Mouse (Mus musculus): ENCODE data around the gene Shc3. TPM values are rescaled to one million over a fixed set of nuclear protein-coding genes. Genes with fewer than 3 reads are reported as not detected.

Shc3 gene
- total and polyA plus RNA-seq, 3 experiments: 0.15 to 0.40 TPM; not detected in 1

GRCm38 (mm10) chr13:51609231-51609630 is 40.0 kb upstream of the Shc3 start:
- TF ChIP-seq EP300 (IDR thresholded peaks at IDR 0.05; ENCODE audit: low read length) (no peak), SMC3 (IDR thresholded peaks at IDR 0.05; ENCODE audit: low read depth, low read length) (0 out of 2 replicates have a peak, but pooled peaks have one; percentile 6)
- Histone ChIP-seq H3K4me3 (replicated peaks in 1 of 3; ENCODE audit: low read depth in 2 of 3, low read length in 2 of 3, poor library complexity in 1 of 3) (no peak overlapping the region), H3K4me2 (ENCODE audit: insufficient read depth, low read depth, poor library complexity, severe bottlenecking) (no peak overlapping the region), H3K79me2 (replicated peaks; ENCODE audit: control insufficient read depth, extremely low read depth, insufficient read depth, poor library complexity, severe bottlenecking) (no peaks in the 10 kb centered on the region), H3K9ac (ENCODE audit: insufficient read depth, low read depth) (no peak overlapping the region), H3K27ac (ENCODE audit: insufficient read depth, low read depth) (no peak overlapping the region), H3K27me3 (replicated peaks) (no peaks in the 10 kb centered on the region), H3K4me1 (ENCODE audit: control insufficient read depth in 1 of 2, insufficient read depth in 2 of 2) (peaks cover 0 to 12% of the 10 kb centered on the region in 2 experiments; a peak in 1 of 4 replicates), H3K36me3 (replicated peaks in 1 of 2; ENCODE audit: control insufficient read depth in 1 of 2, insufficient read depth in 1 of 2, low read length in 1 of 2) (no peaks in the 10 kb centered on the region), H3K9me3 (replicated peaks; ENCODE audit: low read length) (no peaks in the 10 kb centered on the region)
- peak; percentile 4 for DNase-seq (ENCODE audit: extremely low read depth)
- dilution Hi-C loops (cut with MboI; ENCODE audit: extremely low pct_ligation_motif_present, extremely low pct_unique_long_range_greater_than_20kb, low sequenced_read_pairs): no loop called here
- in situ Hi-C loops (cut with MboI; ENCODE audit: low pct_ligation_motif_present, low pct_unique_long_range_greater_than_20kb, low sequenced_read_pairs): loop anchor here (25.0 kb wide), 2 partner anchors 147 to 422 kb away; no protein-coding TSS in a partner anchor

DNA sequence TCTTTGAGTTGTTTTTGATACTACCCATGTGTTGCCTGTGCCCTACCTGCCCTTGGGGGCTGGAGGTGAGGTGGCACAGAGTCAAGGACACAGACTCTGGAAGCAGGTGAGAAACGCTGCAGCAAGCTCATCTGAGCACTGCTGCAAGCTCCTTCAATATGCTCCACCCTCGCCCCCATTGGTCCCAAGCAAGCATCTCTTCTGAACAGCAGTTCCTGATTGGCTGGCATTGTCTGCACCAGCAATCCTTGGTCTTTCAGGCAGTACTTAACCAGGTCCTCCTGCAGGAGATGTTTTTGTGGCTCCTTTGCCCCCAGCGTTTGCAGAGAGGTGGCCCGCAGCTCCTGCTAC is 34.6 kb upstream of the Shc3 start:
- Histone ChIP-seq H3K79me2 (replicated peaks; ENCODE audit: control insufficient read depth, extremely low read depth, insufficient read depth, poor library complexity, severe bottlenecking) (no peaks in the 10 kb centered on the region), H3K4me3 (replicated peaks in 1 of 3; ENCODE audit: low read depth in 2 of 3, low read length in 2 of 3, poor library complexity in 1 of 3) (no peak overlapping the region), H3K27me3 (replicated peaks) (no peaks in the 10 kb centered on the region), H3K9me3 (replicated peaks; ENCODE audit: low read length) (no peaks in the 10 kb centered on the region), H3K4me1 (ENCODE audit: control insufficient read depth in 1 of 2, insufficient read depth in 2 of 2) (peaks cover 5 to 11% of the 10 kb centered on the region in 2 experiments; a peak in 3 of 4 replicates), H3K9ac (ENCODE audit: insufficient read depth, low read depth) (no peak overlapping the region), H3K27ac (ENCODE audit: insufficient read depth, low read depth) (no peak overlapping the region), H3K36me3 (replicated peaks in 1 of 2; ENCODE audit: control insufficient read depth in 1 of 2, insufficient read depth in 1 of 2, low read length in 1 of 2) (no peaks in the 10 kb centered on the region), H3K4me2 (ENCODE audit: insufficient read depth, low read depth, poor library complexity, severe bottlenecking) (no peak overlapping the region)
- in situ Hi-C loops (cut with MboI; ENCODE audit: low pct_ligation_motif_present, low pct_unique_long_range_greater_than_20kb, low sequenced_read_pairs) (loop anchor here (25.0 kb wide), 2 partner anchors 142 to 417 kb away; no protein-coding TSS in a partner anchor), dilution Hi-C loops (cut with MboI; ENCODE audit: extremely low pct_ligation_motif_present, extremely low pct_unique_long_range_greater_than_20kb, low sequenced_read_pairs) (no loop called here)
- TF ChIP-seq POLR2AphosphoS2 (IDR thresholded peaks at IDR 0.05; ENCODE audit: low read depth, low read length) (no peak), JUND (conservative IDR thresholded peaks at IDR 0.05; ENCODE audit: low read depth, low read length) (no peak), CTCF (conservative IDR thresholded peaks at IDR 0.05 in 1 of 2, IDR thresholded peaks at IDR 0.05 in 1 of 2; ENCODE audit: low read depth in 2 of 2, low read length in 2 of 2) (no peak), TCF12 (IDR thresholded peaks at IDR 0.05; ENCODE audit: low read depth, low read length) (no peak), RAD21 (IDR thresholded peaks at IDR 0.05; ENCODE audit: low read depth, low read length) (no peak), SMC3 (IDR thresholded peaks at IDR 0.05; ENCODE audit: low read depth, low read length) (no peak), CHD2 (IDR thresholded peaks at IDR 0.05; ENCODE audit: low read length) (no peak), USF1 (IDR thresholded peaks at IDR 0.05; ENCODE audit: low read depth, low read length) (no peak), UBTF (IDR thresholded peaks at IDR 0.05; ENCODE audit: low read depth, low read length) (no peak), MYC (IDR thresholded peaks at IDR 0.05; ENCODE audit: low read depth, low read length) (no peak), SIN3A (IDR thresholded peaks at IDR 0.05; ENCODE audit: low read length) (no peak), ZNF384 (IDR thresholded peaks at IDR 0.05; ENCODE audit: low read depth, low read length) (no peak), HCFC1 (IDR thresholded peaks at IDR 0.05; ENCODE audit: low read depth, low read length) (no peak), MXI1 (IDR thresholded peaks at IDR 0.05; ENCODE audit: low read depth, low read length) (no peak), JUN (IDR thresholded peaks at IDR 0.05; ENCODE audit: insufficient read depth, low read depth, low read length) (no peak)
- no peak for DNase-seq (ENCODE audit: extremely low read depth)

All from CH12.LX (cell line).